Mouse (Mus musculus) olfactory bulb, adult 2 months (tissue): Measurements from ENCODE around the gene Smtnl2. TPM values are rescaled to one million over a fixed set of nuclear protein-coding genes. Genes with fewer than 3 reads are reported as not detected.
A peak's percentile ranks its signal among the peaks of the same experiment; 100 is the strongest.
"Not testable (repeated sequence)": the region's sequence is repeated elsewhere in the genome, so short reads cannot be mapped to it uniquely, and the experiment has no call there.

Experiments
- H3K27ac ChIP-seq: fragments of 200-500 bp; 2 replicates; pipeline ENCODE4 v1.5.1; 2012; ENCODE audit warnings: low read depth, low read length; ENCODE audit not compliant: insufficient read depth
- H3K4me1 ChIP-seq: fragments of 200-500 bp; 2 replicates; pipeline ENCODE4 v1.6.1; 2012; ENCODE audit warnings: low read length; ENCODE audit not compliant: control insufficient read depth, insufficient read depth
- H3K4me3 ChIP-seq: fragments of 200-500 bp; 2 replicates; pipeline ENCODE4 v1.5.1; 2012; ENCODE audit warnings: mild to moderate bottlenecking, low read depth, low read length, moderate library complexity; ENCODE audit not compliant: insufficient read depth
- CTCF ChIP-seq: fragments of 200-500 bp; IDR thresholded peaks from 2 replicates; pipeline ENCODE4 v1.5.1; 2012; ENCODE audit warnings: low read depth, mild to moderate bottlenecking, low read length, moderate library complexity; ENCODE audit not compliant: insufficient read depth
- POLR2A ChIP-seq: fragments of 200-500 bp; IDR thresholded peaks from 2 replicates; pipeline ENCODE4 v1.6.1; 2012; ENCODE audit warnings: mild to moderate bottlenecking, low read depth, low read length, moderate library complexity; ENCODE audit not compliant: insufficient read depth
- WGBS: fragments of 180-500 bp; shearing (Covaris S2); methylation state at CpG from one replicate; pipeline ENCODE4 v1.1.7; 2018; 5-methylcytosine and 5-hydroxymethylcytosine counted together
- polyA plus RNA-seq: library from polyadenylated mRNA; stranded (reverse); fragments of >200 nt; gene quantifications from 2 replicates; pipeline ENCODE4 v1.2.4, GENCODE M21; 2012; ENCODE audit warnings: low replicate concordance; ENCODE audit not compliant: missing spikeins, insufficient read depth, insufficient read length

Gene Smtnl2
- polyA plus RNA-seq, 1 experiment = not detected

- Histone ChIP-seq H3K27ac (peak within 1 kb of the TSS; percentile 53; the same call in 1 of the 2 replicates), H3K4me3 (peak within 1 kb of the TSS; percentile 76), H3K4me1 (peaks cover 17% of the 10 kb centered on the region)
- WGBS = 1% methylated on average over 46 of the region's 46 CpGs
- peak; percentile 84 for TF ChIP-seq POLR2A
- no peak for TF ChIP-seq CTCF
These were observed 29.6 kb upstream of the Smtnl2 start, which contains the start of gene Mybbp1a for GRCm38 (mm10) chr11:72440965-72441664. TSS of gene Mybbp1a (plus strand) at chr11:72441355.

GRCm38 (mm10) chr11:72440597-72440964 lies 29.1 kb upstream of the Smtnl2 start:
- 31% methylated on average over 6 of the region's 6 CpGs for WGBS
- peak overlapping the region; percentile 76 for H3K4me3 ChIP-seq
- peaks cover 22% of the 10 kb centered on the region for H3K4me1 ChIP-seq
- peak overlapping the region; percentile 53; the same call in 1 of the 2 replicates for H3K27ac ChIP-seq

GRCm38 (mm10) chr11:72438411-72438810 lies 26.9 kb upstream of the Smtnl2 start:
- H3K4me1 ChIP-seq = peaks cover 25% of the 10 kb centered on the region
- TF ChIP-seq CTCF (no peak), POLR2A (no peak)
- no peak overlapping the region for H3K4me3 ChIP-seq
- no peak overlapping the region for H3K27ac ChIP-seq
- WGBS = 79% methylated on average over 4 of the region's 4 CpGs

GRCm38 (mm10) chr11:72436756-72437650 lies 25.5 kb upstream of the Smtnl2 start:
- 66% methylated on average over 16 of the region's 16 CpGs for WGBS

GRCm38 (mm10) chr11:72436271-72436670 lies 24.8 kb upstream of the Smtnl2 start:
- WGBS = 56% methylated on average over 5 of the region's 5 CpGs
- TF ChIP-seq CTCF = no peak
- TF ChIP-seq POLR2A = no peak
- Histone ChIP-seq H3K27ac (no peak overlapping the region), H3K4me1 (peaks cover 18% of the 10 kb centered on the region), H3K4me3 (no peak overlapping the region)

More at GRCm38 (mm10) chr11:72436756-72437650, 25.5 kb upstream of the Smtnl2 start:
- H3K4me1 ChIP-seq = peaks cover 19% of the 10 kb centered on the region
- H3K4me3 ChIP-seq = no peak overlapping the region
- no peak for TF ChIP-seq POLR2A
- TF ChIP-seq CTCF = no peak
- H3K27ac ChIP-seq = no peak overlapping the region

GRCm38 (mm10) chr11:72435694-72436045 lies 24.2 kb upstream of the Smtnl2 start:
- 44% methylated on average over 2 of the region's 2 CpGs for WGBS
- Histone ChIP-seq H3K4me3 (no peak overlapping the region), H3K4me1 (peaks cover 18% of the 10 kb centered on the region), H3K27ac (no peak overlapping the region)
- TF ChIP-seq POLR2A = no peak

- Histone ChIP-seq H3K4me1 (peaks cover 18% of the 10 kb centered on the region), H3K27ac (no peak within 1 kb of the TSS), H3K4me3 (no peak within 1 kb of the TSS)
- TF ChIP-seq POLR2A (no peak), CTCF (no peak)
- 71% methylated on average over 11 of the region's 11 CpGs for WGBS
These were observed 23.6 kb upstream of the Smtnl2 start, which contains the start of gene Ggt6 for GRCm38 (mm10) chr11:72434963-72435693. TSS of gene Ggt6 (plus strand) at chr11:72435526.

GRCm38 (mm10) chr11:72430311-72431068 lies 19.0 kb upstream of the Smtnl2 start:
- H3K27ac ChIP-seq, H3K4me1 ChIP-seq, H3K4me3 ChIP-seq: not testable (repeated sequence)
- WGBS = 67% methylated on average over 9 of the region's 9 CpGs

GRCm38 (mm10) chr11:72429288-72429690 lies 17.8 kb upstream of the Smtnl2 start:
- TF ChIP-seq CTCF (peak; percentile 38; the same call in 1 of the 2 replicates), POLR2A (no peak)
- no peaks in the 10 kb centered on the region for H3K4me1 ChIP-seq
- 38% methylated on average over 7 of the region's 7 CpGs for WGBS
- H3K4me3 ChIP-seq = no peak overlapping the region
- no peak overlapping the region for H3K27ac ChIP-seq
